Mouse (Mus musculus): ENCODE measurements around the gene Tbc1d23.

- TF ChIP-seq POLR2A (IDR thresholded peaks at IDR 0.05; ENCODE audit: borderline replicate concordance, low read depth, low read length) (no peak), CTCF (IDR thresholded peaks at IDR 0.05; ENCODE audit: low read depth, low read length) (no peak)
Measured at GRCm38 (mm10) chr16:57122682-57123445, 108.4 kb downstream of the Tbc1d23 start.
